Mouse (Mus musculus) CH12F3 (cell line): ENCODE measurements around the gene Ltb4r1.
"Not testable (repeated sequence)": the region's sequence is repeated elsewhere in the genome, so short reads cannot be mapped to it uniquely, and the experiment has no call there.

Experiments
- in situ Hi-C: fragments of 300-500 bp; cut with MboI; formaldehyde crosslinking; loops from 2 replicates; pipeline ENCODE4 v1.14.3; 2020; ENCODE audit warnings: low sequenced_read_pairs

The Ltb4r1 gene

GRCm38 (mm10) chr14:55745180-55745860, 20.4 kb upstream of the Ltb4r1 start, which contains the start of the genes Dhrs1 and Nop9:
Gene Dhrs1 (minus strand): TSS chr14:55745690.
Gene Nop9 (plus strand): TSS chr14:55745693.
- in situ Hi-C loops, result no loop called here

DNA sequence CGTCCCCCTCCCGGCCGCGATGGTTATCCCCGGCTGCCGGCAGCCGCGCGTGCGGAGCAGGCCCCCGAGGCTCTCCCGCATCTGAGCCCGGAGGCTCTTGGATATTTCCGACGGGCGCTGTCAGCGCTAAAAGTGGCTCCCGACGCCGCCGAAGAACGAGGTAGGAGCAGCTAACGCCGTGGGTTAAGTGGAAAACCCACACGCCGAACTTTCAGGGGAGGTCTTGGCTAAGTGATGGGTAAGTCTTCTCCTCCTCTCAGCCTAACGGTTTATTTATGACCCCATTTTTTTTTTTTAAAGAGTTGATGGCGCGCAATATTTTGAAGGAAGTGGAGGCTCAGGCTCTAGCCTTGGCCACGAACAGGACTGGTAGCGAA, 19.9 kb upstream of the Ltb4r1 start:
- in situ Hi-C loops, result no loop called here

DNA sequence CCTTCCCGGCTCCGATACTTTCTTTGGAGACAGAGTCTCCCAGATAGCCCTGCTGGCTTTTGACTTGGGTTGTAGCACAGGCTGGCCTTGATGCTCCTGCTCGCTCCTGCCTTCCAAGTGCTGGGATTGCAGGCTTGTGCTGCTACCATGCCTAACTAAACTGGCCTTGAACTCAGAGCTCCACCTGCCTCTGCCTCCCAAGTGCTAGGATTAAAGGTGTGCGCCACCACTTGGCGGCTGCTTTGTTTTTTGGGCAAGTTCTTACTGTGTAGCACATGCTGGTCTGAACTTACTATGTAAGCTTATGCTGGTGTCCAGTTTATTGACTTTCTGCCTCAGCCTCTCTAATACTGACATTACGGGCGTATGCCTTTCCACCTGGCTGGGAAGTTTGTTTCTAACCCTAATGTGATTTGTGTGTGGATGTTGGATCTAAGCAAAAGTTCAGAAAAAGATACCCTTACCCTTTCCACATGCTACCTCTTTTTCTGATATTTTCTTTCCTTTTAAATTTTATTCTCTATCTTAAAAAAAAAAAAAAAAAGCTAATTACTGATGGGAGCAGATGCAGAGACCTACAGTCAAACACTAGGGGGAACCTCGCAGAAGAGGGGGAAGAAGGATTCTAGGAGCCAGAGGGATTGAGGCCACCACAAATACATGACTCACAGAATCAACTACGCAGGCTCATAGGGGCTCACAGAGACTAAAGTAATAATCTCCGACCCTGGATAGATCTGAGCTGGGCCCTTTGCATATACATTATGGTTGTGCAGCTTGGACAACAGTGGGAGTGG, 18.5 kb upstream of the Ltb4r1 start:
- in situ Hi-C loops, result no loop called here

DNA sequence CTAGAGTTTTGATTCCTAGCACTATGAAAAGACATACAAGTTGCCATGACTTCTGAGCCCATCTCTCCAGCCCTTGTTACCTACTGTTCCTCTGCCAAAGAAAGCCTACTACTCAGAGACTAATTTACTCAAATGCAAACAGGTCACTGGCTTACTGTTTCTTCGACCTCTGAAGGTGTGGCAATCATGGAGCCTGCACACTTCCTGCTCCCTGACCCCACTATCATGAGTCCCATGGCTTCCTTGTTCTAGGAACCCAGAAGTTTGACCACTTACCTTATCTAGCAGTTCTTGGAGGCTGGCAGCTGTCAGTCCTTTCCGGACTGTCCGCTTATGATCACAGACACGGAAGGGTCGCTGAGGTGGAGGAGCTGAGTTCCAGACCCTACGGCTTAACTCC, 8.2 kb upstream of the Ltb4r1 start:
- in situ Hi-C loops, result loop anchor here (10.0 kb wide), 1 partner anchor 73 kb away; the partner anchor contains the start of gene Tinf2

- in situ Hi-C loops, result loop anchor here (10.0 kb wide), 1 partner anchor 74 kb away; the partner anchor contains the start of gene Tinf2
These were observed 7.4 kb upstream of the Ltb4r1 start, which contains the start of gene Cideb for GRCm38 (mm10) chr14:55758363-55758784. Gene Cideb (minus strand): TSS chr14:55758458.

GRCm38 (mm10) chr14:55760156-55760555, 5.6 kb upstream of the Ltb4r1 start:
- in situ Hi-C loops, result not testable (repeated sequence)

GRCm38 (mm10) chr14:55761163-55761562, 4.6 kb upstream of the Ltb4r1 start, which contains the start of gene Ltb4r2:
Gene Ltb4r2 (plus strand): TSS chr14:55761428.
- in situ Hi-C loops, result no loop called here

- in situ Hi-C loops, result no loop called here
These were observed 3.6 kb upstream of the Ltb4r1 start for GRCm38 (mm10) chr14:55762001-55762821.

DNA sequence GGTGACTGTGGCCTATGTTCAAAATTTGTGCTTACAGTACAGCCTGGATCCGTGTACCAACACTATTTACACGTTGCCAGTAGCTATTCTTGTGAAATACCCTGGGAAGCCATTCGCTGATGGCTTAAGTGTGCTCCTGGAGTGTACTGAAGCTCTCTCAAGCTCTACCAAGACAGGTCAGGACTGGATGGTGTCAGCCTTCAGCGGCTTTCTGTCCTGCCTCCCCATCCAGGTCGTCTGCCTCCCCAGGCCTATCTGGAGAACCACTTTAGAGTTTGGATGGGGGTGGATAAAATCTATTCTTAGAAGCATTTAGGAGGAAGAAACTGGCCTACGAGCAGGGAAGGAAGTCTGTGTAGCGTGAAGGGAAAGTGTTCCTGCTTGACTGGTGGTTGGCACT, 2.6 kb upstream of the Ltb4r1 start:
- in situ Hi-C loops, result no loop called here

GRCm38 (mm10) chr14:55767519-55768414, 2.0 kb downstream of the Ltb4r1 start:
- in situ Hi-C loops, result no loop called here

DNA sequence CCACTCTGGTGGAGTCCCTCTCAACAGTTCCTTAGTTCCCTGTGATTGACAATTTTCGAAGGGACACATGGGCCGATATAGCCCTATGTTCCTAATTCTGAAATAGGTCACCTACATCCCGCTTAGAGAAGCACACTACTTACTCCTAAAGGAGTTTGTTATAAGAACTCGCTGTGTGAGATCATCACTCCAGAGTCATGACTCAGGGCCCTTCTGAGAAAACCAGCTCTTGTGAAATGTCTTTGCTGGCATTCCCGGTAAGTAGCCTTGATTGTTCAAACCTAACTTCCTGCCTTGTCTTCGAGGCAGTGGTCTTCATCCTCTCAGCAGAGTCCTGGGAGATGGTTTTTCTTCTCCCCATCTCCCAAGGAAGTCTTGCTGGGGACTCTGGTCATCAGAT, 2.8 kb downstream of the Ltb4r1 start:
- in situ Hi-C loops, result no loop called here

GRCm38 (mm10) chr14:55769087-55769703, 3.4 kb downstream of the Ltb4r1 start:
- in situ Hi-C loops, result no loop called here

DNA sequence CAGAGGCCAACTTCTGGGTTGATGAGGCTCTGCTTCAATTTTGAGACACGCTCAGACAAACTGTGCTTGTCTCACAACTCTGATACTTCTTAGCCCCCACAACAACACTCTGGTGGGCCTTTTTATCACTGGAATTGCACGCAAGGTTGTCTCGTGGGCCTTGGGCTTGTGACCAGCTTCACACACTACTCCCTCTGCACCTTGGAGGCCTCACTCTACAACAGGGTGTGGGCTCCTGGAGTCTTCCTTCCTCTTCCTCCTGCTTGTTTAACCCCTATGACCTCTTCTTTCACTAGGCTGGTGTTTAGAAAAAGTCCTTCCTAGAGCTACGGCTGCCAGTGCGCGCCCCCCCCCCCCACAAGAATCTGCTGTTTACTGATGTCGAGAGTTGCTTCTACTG, 10.9 kb downstream of the Ltb4r1 start:
- in situ Hi-C loops, result no loop called here

GRCm38 (mm10) chr14:55777176-55777575, 11.4 kb downstream of the Ltb4r1 start:
- in situ Hi-C loops, result no loop called here

- in situ Hi-C loops, result no loop called here
These were observed 12.0 kb downstream of the Ltb4r1 start for GRCm38 (mm10) chr14:55777806-55778205.

DNA sequence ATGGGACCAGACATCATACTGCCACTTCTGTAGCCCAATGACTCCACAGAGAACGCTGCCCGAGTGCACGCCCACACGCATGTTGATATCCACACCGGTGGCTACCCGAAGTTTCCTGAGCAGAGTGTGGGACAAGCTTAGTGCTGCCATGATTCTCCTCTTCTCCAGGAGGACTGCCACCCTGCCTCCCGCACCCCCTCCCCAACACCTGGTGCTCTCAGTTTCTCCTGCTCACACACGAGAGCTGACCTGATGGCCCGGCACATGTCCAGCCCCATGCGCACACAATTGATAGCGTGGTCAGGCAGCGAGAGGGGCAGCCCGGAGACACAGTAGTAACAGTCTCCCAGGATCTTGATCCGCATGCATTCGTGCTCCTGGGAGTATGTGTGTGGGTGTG, 12.9 kb downstream of the Ltb4r1 start:
- in situ Hi-C loops, result no loop called here

DNA sequence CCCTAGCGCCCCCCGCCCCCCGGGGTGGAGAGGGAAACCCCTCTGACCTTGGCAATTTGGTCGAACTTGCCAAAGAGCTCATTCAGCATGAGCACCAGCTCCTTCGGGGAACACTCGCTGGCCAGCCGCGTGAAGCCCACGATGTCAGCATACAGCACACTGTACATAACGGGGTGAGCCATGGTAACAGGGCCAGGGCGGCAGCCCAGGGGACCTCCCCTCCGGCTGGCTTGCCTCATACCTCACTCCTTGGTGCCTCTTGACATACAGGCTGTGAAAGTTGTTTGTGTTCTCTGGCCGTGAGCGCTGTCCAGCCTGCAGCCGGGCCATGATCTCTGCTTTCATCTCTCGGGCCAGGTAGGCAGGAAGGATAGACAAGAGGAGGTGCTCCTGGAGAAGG, 13.9 kb downstream of the Ltb4r1 start:
- in situ Hi-C loops, result no loop called here

DNA sequence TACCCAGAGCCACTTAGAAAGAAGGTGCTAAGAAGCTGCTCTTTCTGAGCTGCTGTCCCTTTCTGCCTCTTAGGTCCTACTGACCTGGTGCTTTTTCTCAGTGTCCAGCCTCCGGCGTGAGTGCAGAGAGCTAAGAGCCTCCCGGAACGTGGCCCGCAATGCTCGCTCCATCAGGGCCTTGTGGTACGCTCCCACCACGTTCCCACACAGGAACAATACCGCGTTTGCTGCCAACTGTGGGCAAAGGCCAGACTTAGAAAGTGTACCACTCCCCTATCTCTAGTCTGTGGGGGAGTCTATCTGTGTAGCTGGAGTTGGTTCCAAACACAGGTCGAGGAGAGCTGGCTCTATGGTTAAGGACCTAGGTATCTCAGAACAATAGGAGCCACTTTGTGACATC, 15.0 kb downstream of the Ltb4r1 start:
- in situ Hi-C loops, result no loop called here

GRCm38 (mm10) chr14:55781310-55781709, 15.5 kb downstream of the Ltb4r1 start:
- in situ Hi-C loops, result no loop called here
